Mouse (Mus musculus) cerebellum, postnatal 14 days (tissue): ENCODE data around the gene Dctpp1.
A peak's percentile ranks its signal among the peaks of the same experiment; 100 is the strongest.

Experiments
- DNase-seq, 2 experiments: peaks; one replicate each; pipeline ENCODE4 v3.0.0; 2021; ENCODE audit warnings: mixed read lengths in 2 of 2

Dctpp1 gene

GRCm38 (mm10) chr7:127231376-127231775, 29.1 kb downstream of the Dctpp1 start:
- DNase-seq: no peak

- peak; percentile 91 to 94 for DNase-seq
Measured at GRCm38 (mm10) chr7:127228615-127229303, 31.8 kb downstream of the Dctpp1 start.

- DNase-seq: no peak
Measured at GRCm38 (mm10) chr7:127225147-127225995, 35.1 kb downstream of the Dctpp1 start.

- DNase-seq: no peak
Measured at GRCm38 (mm10) chr7:127224616-127225015, 35.9 kb downstream of the Dctpp1 start.

- DNase-seq: no peak
Measured at GRCm38 (mm10) chr7:127223515-127224478, 36.7 kb downstream of the Dctpp1 start.

GRCm38 (mm10) chr7:127223106-127223505, 37.4 kb downstream of the Dctpp1 start:
- DNase-seq: no peak

- no peak for DNase-seq
Measured at GRCm38 (mm10) chr7:127220440-127220839, 40.1 kb downstream of the Dctpp1 start.

DNA sequence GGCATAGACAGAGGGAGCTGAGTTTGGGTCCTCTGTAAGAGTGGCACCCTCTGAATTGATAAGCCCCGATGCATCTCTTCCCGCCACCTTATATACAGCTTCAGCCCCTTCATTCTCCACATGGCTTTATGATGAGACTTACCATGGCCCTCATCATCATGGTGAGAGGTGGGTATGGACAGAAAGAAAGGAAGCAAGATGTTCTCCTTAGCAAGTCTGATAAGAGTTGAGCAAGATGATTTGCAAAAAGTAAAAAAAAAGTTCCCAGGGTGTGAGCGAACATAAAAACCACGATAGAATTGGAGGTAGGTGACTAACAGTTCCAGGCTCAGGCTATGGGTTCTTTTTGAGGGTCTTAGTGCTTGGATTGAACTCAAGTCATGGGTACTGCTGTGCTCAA, 41.8 kb downstream of the Dctpp1 start:
- no peak for DNase-seq

DNA sequence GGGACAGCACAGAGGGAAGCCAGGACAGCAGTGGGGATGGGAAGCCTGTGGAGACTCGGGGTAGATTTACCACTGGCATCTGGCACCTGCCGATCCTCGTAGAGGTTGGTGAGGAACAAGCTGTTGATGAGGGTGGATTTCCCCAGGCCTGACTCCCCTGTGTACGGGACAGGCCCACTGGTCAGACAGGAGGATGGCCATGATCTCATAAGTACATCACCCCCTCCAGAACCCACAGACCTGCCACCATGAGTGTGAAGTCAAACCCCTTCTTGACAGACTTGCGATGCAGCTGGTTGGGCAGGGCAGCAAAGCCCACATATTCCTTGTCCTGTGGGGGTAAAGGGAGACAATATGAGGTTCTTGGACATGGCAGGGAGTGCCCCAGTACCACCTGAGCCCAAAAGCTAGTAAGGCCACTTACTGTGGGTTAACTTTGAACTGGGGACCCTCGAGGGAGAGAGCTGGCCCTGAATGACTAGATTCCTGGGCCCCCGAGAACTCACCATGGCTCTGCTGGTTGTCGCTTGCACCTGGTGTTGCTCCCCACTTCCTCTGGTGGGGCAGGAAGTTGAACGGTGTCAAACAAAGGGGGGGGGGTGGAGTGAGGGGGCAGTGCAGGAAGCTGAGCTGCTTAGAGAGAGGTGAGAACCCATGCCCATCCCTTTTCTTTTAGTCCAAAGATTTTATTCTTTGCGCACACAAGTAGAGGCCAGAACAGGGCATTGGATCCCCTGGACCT, 42.4 kb downstream of the Dctpp1 start:
- no peak for DNase-seq

- no peak for DNase-seq
Measured at GRCm38 (mm10) chr7:127217475-127217874, 43.0 kb downstream of the Dctpp1 start.

- no peak for DNase-seq
Measured at GRCm38 (mm10) chr7:127216307-127216706, 44.2 kb downstream of the Dctpp1 start.

- peak; percentile 79 to 80 for DNase-seq
Measured at GRCm38 (mm10) chr7:127214981-127215871, 45.3 kb downstream of the Dctpp1 start.

DNA sequence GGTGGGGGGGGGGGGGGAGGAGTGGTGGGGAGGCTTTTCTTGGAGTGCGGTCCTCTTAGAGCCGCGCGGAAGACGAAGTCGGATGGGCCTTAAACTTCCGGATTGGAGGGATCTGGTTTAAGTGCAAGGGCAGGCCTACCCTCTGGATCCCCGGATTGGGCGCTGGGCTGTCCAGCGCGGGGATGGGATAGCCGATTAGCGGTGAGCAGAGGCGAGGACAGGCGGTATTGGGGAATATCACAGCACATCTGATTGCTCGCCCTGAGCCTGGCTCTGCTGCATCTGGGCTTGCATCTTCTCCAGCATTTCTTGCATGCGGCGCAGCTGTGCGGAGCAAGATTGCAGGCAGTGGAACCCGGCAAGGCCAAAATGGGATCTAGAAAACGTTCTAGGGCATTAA, 46.0 kb downstream of the Dctpp1 start:
- DNase-seq: no peak

- DNase-seq: no peak
Measured at GRCm38 (mm10) chr7:127213930-127214329, 46.6 kb downstream of the Dctpp1 start.

DNA sequence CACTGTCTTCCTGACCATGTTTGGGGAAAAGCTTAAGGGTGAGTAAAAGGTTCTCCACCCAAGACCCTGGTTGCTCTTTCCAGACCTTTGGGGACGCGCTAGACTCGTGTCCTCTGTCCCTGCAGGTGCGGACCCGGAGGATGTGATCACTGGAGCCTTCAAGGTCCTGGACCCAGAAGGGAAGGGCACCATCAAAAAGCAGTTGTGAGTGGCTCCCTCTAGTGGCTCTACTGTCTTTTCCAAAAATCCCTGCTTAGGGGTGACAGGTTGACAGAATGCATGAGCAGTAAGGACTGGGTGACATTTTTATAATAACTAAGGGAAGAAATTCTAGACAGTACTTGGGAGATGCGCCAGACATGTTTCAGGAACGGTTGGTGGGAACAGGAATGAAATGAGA, 47.0 kb downstream of the Dctpp1 start:
- peak; percentile 69 to 76 for DNase-seq

- DNase-seq: no peak
Measured at GRCm38 (mm10) chr7:127212432-127213250, 47.9 kb downstream of the Dctpp1 start.

DNA sequence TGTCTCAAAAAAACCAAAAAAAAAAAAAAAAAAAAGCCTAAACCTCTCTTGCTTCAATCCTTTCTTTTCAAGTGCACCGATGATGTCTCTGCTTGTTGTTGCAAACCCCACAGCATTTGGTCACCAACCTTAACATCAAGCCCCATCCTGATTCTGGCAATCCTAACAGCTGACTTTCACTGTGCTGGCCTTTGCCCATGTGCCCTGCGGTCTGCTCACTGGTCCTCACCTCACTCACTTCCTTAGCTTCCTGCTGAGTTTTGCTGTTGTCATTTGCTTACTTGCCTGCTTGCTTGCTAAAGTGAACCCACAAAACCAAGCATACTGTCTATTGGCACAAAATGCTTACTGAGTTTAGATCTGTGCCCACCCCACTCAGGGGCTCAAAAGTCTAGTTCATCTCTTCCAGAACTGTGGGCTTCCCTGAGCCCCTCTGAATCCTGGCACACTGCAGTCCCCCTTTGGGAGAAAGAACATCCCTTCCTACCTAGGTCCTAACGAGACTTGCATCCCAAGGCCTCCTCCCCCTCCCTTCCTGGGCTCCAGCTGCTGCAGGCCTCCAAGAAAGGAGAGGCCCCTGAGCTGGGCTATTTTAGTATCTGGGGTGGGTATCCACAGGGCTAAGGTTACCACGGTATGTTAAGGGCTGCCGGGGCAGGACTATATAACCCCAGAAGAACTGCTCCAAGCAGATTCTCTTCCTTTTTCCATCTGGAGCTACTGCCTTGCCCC, 49.3 kb downstream of the Dctpp1 start:
- no peak for DNase-seq

GRCm38 (mm10) chr7:127210266-127210665, 50.2 kb downstream of the Dctpp1 start:
- no peak for DNase-seq

- no peak for DNase-seq
Measured at GRCm38 (mm10) chr7:127209851-127210250, 50.7 kb downstream of the Dctpp1 start.
